Mouse (Mus musculus) cortical plate, adult 2 months (tissue): ENCODE data around the gene Gm7361.

Experiments
- CTCF ChIP-seq: fragments of 200-500 bp; IDR thresholded peaks from 2 replicates; pipeline ENCODE4 v1.5.1; 2011; ENCODE audit warnings: mild to moderate bottlenecking, control low read depth, low read length; ENCODE audit not compliant: insufficient read depth; ENCODE audit errors: extremely low read depth
- POLR2A ChIP-seq: fragments of 200-500 bp; IDR thresholded peaks from 2 replicates; pipeline ENCODE4 v1.6.1; 2011; ENCODE audit warnings: mild to moderate bottlenecking, low read length, control low read depth; ENCODE audit not compliant: insufficient read depth; ENCODE audit errors: extremely low read depth

- peak; percentile 94 for TF ChIP-seq CTCF
- no peak for TF ChIP-seq POLR2A
These were observed 24.8 kb downstream of the Gm7361 start for GRCm38 (mm10) chr5:26282282-26282681.
